Mouse (Mus musculus): ENCODE measurements around the gene Wdr18.

Wdr18 gene

GRCm38 (mm10) chr10:79959847-79960601 is at the start of gene Wdr18:
Gene Wdr18 (plus strand): TSS chr10:79960152.
- DNase-seq (ENCODE audit: low read depth), result peak; percentile 100

DNA sequence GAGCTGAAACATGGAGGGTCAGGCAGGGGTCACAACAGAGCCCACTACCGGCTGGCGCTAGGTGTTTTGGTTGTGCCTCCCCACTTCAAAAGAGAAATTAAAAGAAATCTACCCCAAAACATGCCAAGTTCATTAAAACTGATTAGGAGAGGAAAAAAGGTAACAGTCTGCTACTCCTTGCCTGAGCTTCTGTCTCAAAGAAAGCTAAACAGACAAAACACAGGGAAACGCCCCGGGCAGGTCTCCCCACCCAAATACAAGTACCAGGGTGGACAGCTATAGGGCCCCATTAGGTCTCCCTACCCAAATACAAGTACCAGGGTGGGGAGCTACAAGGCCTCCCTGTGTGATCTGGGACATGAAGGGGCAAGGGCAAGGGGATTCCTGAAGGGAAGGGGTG is 49.4 kb upstream of the Wdr18 start, which contains the start of gene Gm26602:
Gm26602 (plus strand) TSS at position 301 of the 400 bp plus-strand sequence.
- no peak for DNase-seq (ENCODE audit: low read depth)

DNA sequence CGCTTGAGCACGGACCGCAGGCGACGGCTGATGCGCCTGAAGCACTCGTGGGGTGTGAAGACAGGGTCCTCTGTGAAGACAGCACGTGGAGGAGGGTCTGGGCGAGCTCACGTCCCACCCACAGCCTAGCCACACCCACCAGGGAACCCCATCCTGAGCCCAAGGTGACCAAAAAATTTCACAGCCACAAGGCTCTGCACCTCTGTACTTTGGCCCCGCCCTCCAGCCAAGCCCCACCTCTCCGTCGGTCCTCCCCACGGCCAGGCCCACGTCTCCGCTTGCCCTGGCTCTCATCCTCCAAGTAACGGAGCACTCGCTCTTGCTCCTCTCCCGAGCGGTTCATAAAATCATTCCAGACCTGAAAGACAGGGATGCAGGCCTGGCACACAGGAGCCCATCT is 47.5 kb upstream of the Wdr18 start:
- no peak for DNase-seq (ENCODE audit: low read depth)

DNA sequence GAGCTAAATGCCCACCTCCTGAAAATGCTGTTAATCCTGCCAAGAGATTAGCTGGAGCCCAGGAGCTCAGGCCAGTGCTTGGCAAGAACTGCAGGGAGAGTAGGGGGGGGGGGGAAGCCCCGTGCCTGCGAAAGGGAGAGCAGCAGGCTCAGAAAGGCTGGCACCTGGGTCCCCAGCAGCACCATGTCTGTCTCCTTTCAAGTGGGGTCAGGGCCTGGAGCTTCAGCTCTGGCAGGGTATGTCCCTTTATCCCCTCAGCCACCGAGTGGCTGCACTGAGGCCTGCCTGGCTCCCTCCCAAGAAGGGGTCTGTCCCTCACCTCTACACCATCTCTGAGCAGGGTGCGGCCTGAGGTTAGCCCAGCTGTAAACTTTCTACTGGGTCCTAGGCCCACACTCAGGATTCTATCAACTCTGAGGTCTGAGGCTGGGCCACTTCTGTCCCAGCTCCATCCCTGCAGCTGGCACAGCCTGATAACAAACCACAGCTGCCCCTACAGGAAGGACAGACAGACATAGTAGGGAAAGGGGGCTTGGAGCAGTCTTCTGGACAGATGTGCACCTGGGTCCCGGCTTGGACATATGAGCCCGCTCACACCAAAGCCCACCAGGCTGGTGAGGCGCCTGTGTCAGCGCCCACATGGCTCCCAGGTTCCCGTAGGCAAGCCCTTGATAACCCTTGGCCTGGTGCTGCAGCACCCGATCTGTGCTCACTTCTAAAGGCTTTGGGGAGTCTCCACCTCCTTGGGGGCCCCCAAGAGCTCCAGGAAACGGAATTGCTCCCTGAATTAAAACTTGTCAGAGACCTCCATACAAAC is 45.6 kb upstream of the Wdr18 start:
- peak; percentile 85 for DNase-seq (ENCODE audit: low read depth)

DNA sequence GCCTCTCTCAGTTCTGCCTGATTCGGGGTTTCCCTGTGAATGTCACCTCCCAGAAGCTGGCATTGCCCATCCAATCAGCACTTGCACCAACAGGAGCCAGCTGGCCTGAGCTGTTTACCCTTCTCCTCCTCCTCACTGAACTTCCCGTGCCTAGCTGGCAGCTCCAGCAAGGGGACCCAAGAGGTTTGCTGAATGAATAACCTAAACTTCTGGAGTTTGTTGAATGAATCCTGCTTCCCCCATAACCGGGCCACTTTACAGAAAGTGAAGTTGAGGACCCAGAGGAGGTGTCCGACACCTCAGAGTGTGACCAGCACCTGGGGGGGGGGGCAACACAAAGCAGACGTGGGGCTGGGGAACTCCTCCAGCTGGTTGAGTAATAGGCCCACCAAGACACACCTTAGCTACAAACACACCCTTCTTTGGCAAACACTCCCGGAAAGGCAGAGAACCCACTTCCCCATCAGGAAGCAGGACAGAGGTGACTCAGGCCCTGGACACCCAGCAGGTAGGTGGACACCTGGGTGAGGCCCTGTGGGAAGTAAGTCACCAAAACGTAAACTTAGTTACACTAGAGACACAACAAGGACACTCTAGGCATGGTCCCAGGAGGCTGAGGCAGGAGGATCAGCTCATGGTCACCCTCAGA is 44.9 kb upstream of the Wdr18 start:
- DNase-seq (ENCODE audit: low read depth), result peak; percentile 65

GRCm38 (mm10) chr10:79916081-79916480 is 43.9 kb upstream of the Wdr18 start:
- DNase-seq (ENCODE audit: low read depth), result peak; percentile 34

DNA sequence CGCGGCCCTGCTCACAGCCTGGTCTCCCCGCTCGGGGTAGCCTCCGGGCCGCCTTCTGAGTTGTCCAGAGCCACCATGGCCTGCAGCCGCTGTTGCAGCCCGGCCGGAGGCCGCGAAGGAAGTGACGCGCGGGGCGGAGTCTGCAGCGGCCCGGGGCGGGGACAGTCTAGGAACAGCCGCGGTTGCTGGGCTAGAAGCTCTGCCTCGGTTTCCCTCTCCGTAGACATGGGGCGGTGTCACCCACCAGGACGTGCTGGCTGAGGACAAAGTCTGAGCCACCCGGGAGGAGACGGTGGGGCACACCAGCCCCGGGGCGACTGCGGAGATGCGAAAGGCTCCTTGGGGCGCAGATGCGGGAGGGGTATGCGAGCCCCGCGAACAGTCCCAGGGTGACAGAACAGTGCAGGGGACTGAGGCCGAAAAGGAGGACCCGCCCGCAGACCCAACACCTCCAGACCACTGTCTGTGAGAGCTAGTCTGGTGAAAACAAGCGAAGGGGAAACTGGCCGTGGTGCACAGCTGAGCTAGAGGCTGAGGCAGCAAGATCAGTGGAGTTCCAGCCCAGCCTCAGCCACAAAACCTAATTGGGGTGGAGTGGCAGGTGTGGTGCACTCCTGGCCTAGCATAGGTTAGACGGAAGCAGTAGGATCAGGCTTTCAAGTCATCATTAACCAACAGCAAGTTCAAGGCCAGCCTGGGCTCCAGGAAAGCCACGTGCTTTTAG is 43.0 kb upstream of the Wdr18 start, which contains the start of gene Kiss1r:
Kiss1r (plus strand) TSS at position 164 of the 724 bp plus-strand sequence.
- DNase-seq (ENCODE audit: low read depth), result peak; percentile 77

- no peak for DNase-seq (ENCODE audit: low read depth)
Measured at GRCm38 (mm10) chr10:79917532-79918100, 42.3 kb upstream of the Wdr18 start.

DNA sequence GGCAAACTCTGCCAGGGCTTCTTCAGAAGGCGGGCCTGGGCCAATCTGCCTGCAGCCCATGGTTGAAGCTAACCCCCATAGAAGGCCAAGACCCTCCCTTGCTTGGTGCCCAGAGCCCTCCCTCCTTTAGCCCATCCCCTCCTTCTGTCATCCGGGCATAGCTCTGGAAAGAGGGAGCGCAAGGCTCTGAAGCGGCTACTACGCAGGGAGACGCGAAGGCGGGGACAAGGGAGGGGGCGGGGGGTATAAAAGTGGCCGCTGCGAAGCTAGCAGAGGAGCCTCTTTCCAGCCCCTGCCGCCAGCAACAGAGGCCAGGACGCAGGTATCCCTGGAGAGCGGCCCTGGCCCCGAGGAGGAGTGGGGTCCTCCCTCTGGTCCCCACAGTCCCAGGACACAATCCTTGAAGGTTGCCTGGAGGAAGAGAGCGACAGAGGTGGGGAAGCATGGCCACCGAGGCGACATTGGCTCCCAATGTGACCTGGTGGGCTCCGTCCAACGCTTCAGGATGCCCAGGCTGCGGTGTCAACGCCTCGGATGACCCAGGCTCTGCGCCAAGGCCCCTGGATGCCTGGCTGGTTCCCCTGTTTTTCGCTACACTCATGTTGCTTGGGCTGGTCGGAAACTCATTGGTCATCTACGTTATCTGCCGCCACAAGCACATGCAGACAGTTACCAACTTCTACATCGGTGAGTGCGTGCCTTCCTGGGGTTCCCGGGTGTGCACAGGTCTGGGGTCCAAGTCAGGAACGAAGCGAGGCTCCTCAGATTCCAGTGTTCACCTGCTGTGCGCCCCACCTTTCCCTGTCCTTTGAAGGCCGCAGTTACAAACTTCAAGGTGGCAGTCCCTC is 41.5 kb upstream of the Wdr18 start:
- DNase-seq (ENCODE audit: low read depth), result no peak

- DNase-seq (ENCODE audit: low read depth), result no peak
Measured at GRCm38 (mm10) chr10:79919251-79919849, 40.6 kb upstream of the Wdr18 start.

DNA sequence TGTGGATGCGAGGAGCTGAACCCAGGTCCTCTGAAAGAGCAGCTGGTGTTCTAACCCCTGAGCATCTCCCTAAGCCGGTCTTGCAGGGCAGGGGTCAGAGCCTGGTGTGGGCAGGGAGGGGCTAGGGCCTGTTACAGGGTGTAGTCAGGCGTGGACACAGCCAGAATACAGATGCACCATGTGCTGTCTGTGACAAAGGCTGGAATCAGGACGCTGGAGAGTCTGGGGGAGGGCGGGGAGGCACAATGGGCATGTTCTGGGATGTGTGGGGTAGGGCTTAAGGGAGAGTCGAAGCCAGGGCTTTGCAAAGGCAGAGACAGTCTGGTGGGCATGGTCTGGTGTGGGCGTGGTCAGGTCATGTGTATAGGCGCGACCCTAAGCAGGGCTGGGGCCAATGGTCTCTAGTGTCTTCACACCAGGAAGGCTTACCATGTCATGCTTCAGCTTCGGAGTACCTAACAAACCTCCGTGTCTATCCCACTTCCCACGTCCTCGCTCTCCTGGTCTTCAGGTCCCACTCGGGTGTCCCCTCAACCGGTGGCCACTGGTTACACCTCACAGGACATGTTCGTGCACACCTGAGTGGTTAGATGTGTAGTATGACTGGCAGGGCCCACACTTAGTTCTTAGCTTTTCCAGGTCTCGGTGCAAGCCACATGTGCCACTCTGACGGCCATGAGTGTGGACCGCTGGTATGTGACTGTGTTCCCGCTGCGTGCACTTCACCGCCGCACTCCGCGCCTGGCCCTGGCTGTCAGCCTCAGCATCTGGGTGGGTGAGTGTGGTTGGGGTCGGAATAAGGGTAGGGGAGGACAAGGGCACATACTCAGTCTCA is 39.7 kb upstream of the Wdr18 start:
- no peak for DNase-seq (ENCODE audit: low read depth)

DNA sequence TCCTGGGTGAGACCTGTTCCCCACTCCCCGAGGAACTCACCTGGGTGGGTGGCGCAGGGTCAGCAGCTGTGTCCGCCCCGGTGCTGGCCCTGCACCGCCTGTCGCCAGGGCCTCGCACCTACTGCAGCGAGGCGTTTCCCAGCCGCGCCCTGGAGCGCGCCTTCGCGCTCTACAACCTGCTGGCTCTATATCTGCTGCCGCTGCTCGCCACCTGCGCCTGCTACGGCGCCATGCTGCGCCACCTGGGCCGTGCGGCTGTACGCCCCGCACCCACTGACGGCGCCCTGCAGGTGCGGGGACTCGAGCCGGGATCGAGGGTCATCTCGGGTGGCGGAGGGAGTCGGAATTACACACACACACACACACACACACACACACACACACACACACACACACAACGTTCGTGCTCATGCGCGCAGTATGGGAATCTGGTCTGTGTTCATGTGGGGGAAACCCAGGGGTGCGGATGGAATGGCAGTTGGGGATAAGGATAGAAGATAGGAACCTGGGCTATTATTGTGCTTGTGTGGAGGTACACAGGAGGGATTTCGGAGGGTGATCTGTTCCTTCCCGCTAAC is 38.9 kb upstream of the Wdr18 start, which contains the start of gene R3hdm4:
R3hdm4 (minus strand) TSS at position 251 of the 578 bp plus-strand sequence.
- no peak for DNase-seq (ENCODE audit: low read depth)

DNA sequence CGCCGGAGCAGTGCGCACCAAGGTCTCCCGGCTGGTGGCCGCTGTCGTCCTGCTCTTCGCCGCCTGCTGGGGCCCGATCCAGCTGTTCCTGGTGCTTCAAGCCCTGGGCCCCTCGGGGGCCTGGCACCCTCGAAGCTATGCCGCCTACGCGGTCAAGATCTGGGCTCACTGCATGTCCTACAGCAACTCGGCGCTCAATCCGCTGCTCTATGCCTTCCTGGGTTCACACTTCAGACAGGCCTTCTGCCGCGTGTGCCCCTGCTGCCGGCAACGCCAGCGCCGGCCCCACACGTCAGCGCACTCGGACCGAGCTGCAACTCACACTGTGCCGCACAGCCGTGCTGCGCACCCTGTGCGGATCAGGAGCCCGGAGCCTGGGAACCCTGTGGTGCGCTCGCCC is 38.4 kb upstream of the Wdr18 start:
- no peak for DNase-seq (ENCODE audit: low read depth)

GRCm38 (mm10) chr10:79924998-79925784 is 34.8 kb upstream of the Wdr18 start:
- peak; percentile 88 for DNase-seq (ENCODE audit: low read depth)

DNA sequence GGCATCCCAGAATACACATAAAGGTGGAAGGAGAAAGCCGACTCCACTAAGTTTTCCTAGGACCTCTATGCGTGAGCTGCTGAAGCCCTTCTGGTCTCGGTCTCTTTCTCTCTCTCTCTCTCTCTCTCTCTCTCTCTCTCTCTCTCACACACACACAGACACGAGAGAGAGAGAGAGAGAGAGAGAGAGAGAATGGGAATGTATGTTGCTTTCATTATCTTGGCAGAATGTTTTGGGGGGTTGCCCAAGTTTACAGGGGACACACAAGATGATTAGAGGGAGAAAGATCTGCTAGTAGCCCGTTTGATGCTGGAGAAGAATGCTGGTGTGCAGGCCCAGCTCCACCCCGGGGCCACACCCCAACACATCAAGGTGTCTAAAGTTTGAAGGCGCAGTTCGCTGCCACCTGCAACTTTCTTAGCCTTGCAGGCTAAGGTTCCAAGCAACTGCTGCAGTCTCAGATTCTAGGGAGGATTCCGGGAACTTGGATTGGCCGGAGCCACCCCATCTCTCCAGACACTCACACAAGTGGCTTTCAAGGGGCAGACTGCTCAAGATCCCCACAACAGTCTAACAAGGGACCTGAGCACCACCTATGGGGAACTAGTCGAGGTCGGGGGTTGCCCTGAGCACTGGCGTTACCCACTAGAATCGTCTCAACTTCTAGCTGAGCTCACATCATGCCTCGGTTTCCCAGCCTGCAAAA is 34.0 kb upstream of the Wdr18 start:
- DNase-seq (ENCODE audit: low read depth), result peak; percentile 55

DNA sequence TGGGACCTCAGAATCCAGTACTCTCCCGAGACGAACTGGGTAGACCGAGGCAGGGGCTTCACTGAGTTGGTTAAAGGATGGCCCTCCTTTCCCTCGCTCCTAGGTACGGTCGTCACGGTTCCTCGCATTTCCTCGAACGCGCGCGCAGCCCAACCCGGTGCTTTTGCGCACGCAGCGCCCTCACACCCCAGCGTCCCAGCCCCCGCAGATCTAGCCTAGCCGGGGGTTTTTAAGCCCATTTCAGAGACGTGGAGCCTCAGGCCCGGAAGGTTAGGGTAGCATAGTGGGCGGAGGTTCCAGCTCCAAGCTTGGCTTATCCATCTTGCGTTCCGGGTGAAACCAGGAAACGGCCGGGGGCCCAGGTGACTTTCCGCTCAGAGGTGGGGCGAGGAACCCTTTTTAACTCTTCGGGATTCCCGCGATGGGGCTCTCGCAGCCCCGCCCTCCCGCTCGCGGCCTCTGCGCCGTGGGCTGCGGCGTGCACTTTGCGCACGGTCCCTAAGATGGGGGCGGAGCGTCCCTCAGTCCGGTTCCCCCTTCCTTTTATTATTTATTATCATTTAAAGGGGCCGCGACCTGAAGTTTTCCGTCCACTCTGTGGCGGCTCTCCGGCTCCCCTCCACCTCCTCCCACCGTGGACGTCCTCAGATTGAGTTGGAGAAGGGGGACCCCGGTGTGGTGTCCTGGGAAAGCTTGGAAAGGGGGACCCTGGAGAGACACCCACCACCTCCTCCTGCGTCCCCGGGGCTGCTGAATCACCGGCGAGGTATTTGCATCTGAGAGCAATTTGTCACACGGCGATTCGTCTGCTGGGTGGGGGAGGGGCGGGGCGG is 33.2 kb upstream of the Wdr18 start, which contains the start of gene Arid3a:
Arid3a (plus strand) TSS at position 553 of the 833 bp plus-strand sequence.
- DNase-seq (ENCODE audit: low read depth), result peak; percentile 91

All from 416B (cell line).